20 mouse cellular contexts compared by ENCODE assay signal in the genomic region with DNA sequence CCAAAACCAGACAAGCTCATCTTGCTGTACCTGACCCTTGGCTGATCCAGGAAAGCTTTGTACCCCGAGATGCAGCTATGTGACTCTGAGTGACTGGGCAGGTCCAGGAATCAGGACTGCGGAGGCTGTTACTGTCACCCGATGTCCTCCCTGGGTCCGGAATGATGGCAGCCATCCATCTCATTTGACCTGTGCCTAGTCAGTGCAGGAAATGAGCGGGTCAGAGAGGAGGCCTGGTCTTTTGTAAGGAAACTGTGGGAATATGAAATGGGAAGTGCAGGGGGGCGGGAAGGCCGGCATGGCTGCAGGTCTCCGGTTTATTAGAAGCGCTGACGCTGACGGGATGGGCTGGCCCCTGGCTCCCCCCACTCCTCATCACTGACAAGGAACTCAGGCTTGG. TPM values are rescaled to one million over a fixed set of nuclear protein-coding genes. Genes with fewer than 3 reads are reported as not detected.
DNase-seq lines count a peak whose midpoint lies in the region; ATAC-seq and TF ChIP-seq lines count a peak whose summit lies in the region.
"Had no signal": no experiment of that assay in that cellular context is flagged by ENCODE, and none has a peak within 500 bp of the region (broad histone marks: within the 10 kb centered on the region; RNA-seq: fewer than 3 reads in every experiment).

No protein-coding gene starts in this region.

- H3K4me3 ChIP-seq in kidney, embryonic 15.5 days (replicated peaks): no peak overlapping the region
- H3K4me3 ChIP-seq in E14TG2a.4 (replicated peaks; ENCODE audit: low read length): peak overlapping the region; percentile 56
- H3K4me3 ChIP-seq: embryonic facial prominence, embryonic 12.5 days; forebrain, embryonic 15.5 days; heart, embryonic 13.5 days; hindbrain, embryonic 10.5 days; limb, embryonic 13.5 days; liver, embryonic 15.5 days had no signal

- no peaks in the 10 kb centered on the region for H3K27me3 ChIP-seq in kidney, embryonic 15.5 days
- H3K27me3 ChIP-seq in E14TG2a.4 (ENCODE audit: insufficient read depth, low read length): 0 out of 2 replicates have a peak, but pooled peaks cover 6% of the 10 kb centered on the region
- H3K27me3 ChIP-seq: embryonic facial prominence, embryonic 12.5 days; forebrain, embryonic 15.5 days; heart, embryonic 13.5 days; limb, embryonic 13.5 days; liver, embryonic 15.5 days had no signal

- H3K4me1 ChIP-seq in kidney, embryonic 15.5 days: peaks cover 40% of the 10 kb centered on the region
- H3K4me1 ChIP-seq in E14TG2a.4 (replicated peaks; ENCODE audit: low read depth, low read length): peaks cover 54% of the 10 kb centered on the region

- no peak for TF ChIP-seq CTCF in E14TG2a.4 (conservative IDR thresholded peaks at IDR 0.05; ENCODE audit: low read length)

- H3K36me3 ChIP-seq in kidney, embryonic 15.5 days: no peaks in the 10 kb centered on the region
- no peaks in the 10 kb centered on the region for H3K36me3 ChIP-seq in E14TG2a.4 (ENCODE audit: insufficient read depth, low read length)
- H3K36me3 ChIP-seq: embryonic facial prominence, embryonic 12.5 days; forebrain, embryonic 15.5 days; heart, embryonic 13.5 days; hindbrain, embryonic 10.5 days; limb, embryonic 13.5 days; liver, embryonic 15.5 days had no signal

- H3K4me2 ChIP-seq in kidney, embryonic 15.5 days: no peak overlapping the region
- H3K4me2 ChIP-seq: embryonic facial prominence, embryonic 12.5 days; forebrain, embryonic 15.5 days; heart, embryonic 13.5 days; limb, embryonic 13.5 days; liver, embryonic 15.5 days had no signal

- peak; percentile 45 for DNase-seq in adrenal gland, adult 2 months
- DNase-seq in adrenal gland, adult 18-20 months (ENCODE audit: low spot score in 2 of 2): no peak
- DNase-seq in kidney, adult 11 months: peak; percentile 28
- peak; percentile 55 for DNase-seq in kidney, postnatal 10 days
- DNase-seq in T-cell, adult 2 months (ENCODE audit: low spot score): no peak
- DNase-seq: retina, postnatal 1 day; right cerebral cortex, postnatal 4 days; thymus, postnatal 14 days had no signal

- no peak for ATAC-seq in kidney, embryonic 15.5 days (replicated peaks; ENCODE audit: low FRiP score)
- ATAC-seq in activated CD4-positive, CD25-positive, alpha-beta regulatory T cell, adult 4 months: no peak
- ATAC-seq: CD4-positive, CD25-positive, alpha-beta regulatory T cell, adult 4 months; forebrain, embryonic 15.5 days; inflammation-experienced regulatory T-cells, adult 6 months; midbrain, embryonic 16.5 days had no signal

- H3K9me3 ChIP-seq in kidney, embryonic 15.5 days (replicated peaks): no peaks in the 10 kb centered on the region
- no peaks in the 10 kb centered on the region for H3K9me3 ChIP-seq in E14TG2a.4 (ENCODE audit: low read length)
- H3K9me3 ChIP-seq: embryonic facial prominence, embryonic 12.5 days; forebrain, embryonic 15.5 days; heart, embryonic 13.5 days; hindbrain, embryonic 10.5 days; limb, embryonic 13.5 days; liver, embryonic 15.5 days had no signal

- no peak overlapping the region for H3K9ac ChIP-seq in kidney, embryonic 15.5 days
- H3K9ac ChIP-seq: embryonic facial prominence, embryonic 12.5 days; forebrain, embryonic 15.5 days; heart, embryonic 13.5 days; limb, embryonic 13.5 days; liver, embryonic 15.5 days had no signal

- H3K27ac ChIP-seq in kidney, embryonic 15.5 days: no peak overlapping the region
- H3K27ac ChIP-seq: embryonic facial prominence, embryonic 12.5 days; forebrain, embryonic 15.5 days; heart, embryonic 13.5 days; hindbrain, embryonic 10.5 days; limb, embryonic 13.5 days; liver, embryonic 15.5 days had no signal

- WGBS in kidney, embryonic 15.5 days: 51% methylated on average over 11 of the region's 11 CpGs

RNA-seq across cellular contexts. Expression of a gene that starts 45.4 kb away (rescaled TPM):
- total RNA-seq in adrenal gland, adult 2 months (2021): 100 to 1,000 TPM; 282 to 367 TPM
- 182 and 197 TPM in 2 replicates for polyA plus RNA-seq in adrenal gland, adult 2 months (2012; rRNA removed)
- total RNA-seq in adrenal gland, adult 18-20 months (2021): 100 to 1,000 TPM; 349 to 353 TPM
- 607 and 612 TPM in 2 replicates for polyA plus RNA-seq in kidney, embryonic 15.5 days (2015; fragmentation: Nextera tagmentation; extraction: Ambion mirVana)
- polyA plus RNA-seq in activated CD4-positive, CD25-positive, alpha-beta regulatory T cell, adult 4 months (2017; shearing (Covaris generic)): 1 to 10 TPM; 2.5 to 4.1 TPM

Comparison
In these comparisons a context has a peak if more than half of its experiments do, and no peak if none do; other contexts are left out.
1. DNase-seq: peak in adrenal gland, adult 2 months (single experiment), kidney, adult 11 months (single experiment) and kidney, postnatal 10 days (single experiment); none in adrenal gland, adult 18-20 months (0 of 2) and T-cell, adult 2 months (single experiment).
2. RNA of a gene that starts 45.4 kb away (polyA plus RNA-seq): 607 to 612 TPM in kidney, embryonic 15.5 days and 182 to 197 TPM in adrenal gland, adult 2 months; 2.5 to 4.1 TPM in activated CD4-positive, CD25-positive, alpha-beta regulatory T cell, adult 4 months; every median in the first group is over 10 times any median in the second.